Mouse (Mus musculus) monocyte, adult 2 months (primary cell): ENCODE measurements around the gene Grik4.
"Not testable (repeated sequence)": the region's sequence is repeated elsewhere in the genome, so short reads cannot be mapped to it uniquely, and the experiment has no call there.

Source experiments
- DNase-seq, 2 experiments: peaks; one replicate each; pipeline ENCODE4 v3.0.0; 2022; ENCODE audit warnings: low spot score in 2 of 2, low read depth in 1 of 2

The Grik4 gene

DNA sequence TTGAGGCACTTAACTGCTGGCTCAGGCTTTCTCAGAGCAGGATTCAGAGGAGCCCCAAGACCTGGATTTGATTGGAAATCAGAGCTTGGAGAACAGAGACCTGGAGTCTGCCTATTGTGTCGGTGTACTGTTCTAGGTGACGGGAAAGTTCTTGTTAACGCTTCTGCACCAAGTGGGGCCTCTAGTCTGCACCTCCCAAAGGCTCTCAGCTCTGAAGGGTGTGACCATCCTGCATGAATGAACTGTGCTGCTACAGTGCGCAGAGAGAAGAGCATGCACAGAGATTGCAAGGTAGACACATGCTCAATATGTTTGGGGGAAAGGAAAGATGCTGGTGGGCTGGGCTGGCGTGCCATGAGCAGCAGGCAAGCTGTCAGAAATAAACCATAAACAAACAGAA, 144.6 kb downstream of the Grik4 start:
- DNase-seq: no peak

DNA sequence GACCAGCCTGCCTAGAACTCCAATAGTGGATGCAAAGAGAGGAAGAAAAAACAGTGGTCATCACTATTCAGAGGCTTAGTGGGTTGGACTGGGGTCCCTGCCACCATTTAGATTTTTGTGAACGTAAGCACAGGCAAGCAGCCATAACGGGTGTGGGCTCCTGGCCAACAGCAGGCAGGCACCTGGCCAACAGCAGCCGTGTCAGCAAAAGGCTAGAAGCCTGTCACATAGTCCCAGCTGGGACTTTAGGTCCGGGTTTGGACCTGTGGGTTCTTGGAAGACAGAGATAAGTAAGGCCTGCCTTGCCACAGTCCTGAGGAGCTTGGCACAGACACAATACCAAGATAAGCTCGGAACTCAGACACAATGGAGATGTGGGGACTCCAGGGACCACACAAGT, 145.1 kb downstream of the Grik4 start:
- DNase-seq: no peak

DNA sequence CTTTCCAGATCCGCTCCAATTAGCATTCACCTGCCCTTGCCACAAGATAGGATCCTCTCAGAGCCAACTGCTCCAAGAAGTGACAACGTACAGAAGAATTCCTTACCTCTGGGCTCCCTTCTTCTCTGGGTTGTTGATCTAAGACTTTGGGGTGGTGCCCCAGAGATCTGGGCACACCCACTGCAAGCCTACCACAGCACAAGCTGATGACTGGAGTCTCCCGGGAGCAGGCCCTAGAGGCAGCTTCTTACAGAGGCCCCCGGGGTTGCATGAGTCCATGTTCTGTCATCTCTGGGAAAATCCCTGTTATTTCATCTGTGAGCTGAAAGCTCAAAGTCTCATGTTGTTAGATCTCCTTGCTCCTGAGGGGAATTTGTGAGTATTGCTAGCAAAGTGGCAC, 146.0 kb downstream of the Grik4 start:
- no peak for DNase-seq

DNA sequence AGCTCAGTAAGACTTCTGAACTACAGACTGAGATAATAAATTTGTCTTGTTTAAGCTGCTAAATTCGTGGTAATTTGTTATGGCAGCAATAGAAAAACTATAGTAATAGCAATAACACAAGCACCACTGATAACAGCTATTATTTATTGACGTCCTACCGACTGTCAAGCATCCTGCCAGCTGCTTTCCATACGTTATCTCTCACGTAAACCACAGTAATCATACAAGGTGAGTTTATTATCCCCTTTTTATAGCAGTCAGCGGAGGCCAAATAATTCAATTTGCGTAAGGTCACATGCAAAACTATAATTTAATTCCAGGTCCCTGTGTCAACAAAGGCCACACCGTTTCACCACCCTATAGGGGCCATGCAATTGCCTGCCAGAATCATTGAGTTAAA, 147.0 kb downstream of the Grik4 start:
- no peak for DNase-seq

DNA sequence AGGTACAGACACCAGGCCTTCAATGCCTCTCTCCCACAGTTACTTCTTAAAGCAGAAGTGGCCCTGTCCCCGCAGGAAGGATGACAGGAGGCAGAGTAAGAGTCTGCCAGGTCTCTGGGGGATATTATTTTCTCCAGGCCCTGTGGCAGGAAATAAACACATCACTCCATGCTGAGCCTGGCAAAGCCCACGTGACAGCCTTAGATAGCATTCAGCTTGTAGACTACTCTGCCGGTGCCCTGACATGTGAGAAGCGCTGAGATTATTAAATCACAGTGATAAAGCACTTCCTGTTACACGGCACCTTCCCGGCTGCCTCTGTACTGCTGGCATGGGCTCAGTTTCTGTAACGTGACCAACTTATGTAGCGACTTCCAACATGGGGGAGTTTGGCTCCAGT, 148.4 kb downstream of the Grik4 start:
- DNase-seq: no peak

DNA sequence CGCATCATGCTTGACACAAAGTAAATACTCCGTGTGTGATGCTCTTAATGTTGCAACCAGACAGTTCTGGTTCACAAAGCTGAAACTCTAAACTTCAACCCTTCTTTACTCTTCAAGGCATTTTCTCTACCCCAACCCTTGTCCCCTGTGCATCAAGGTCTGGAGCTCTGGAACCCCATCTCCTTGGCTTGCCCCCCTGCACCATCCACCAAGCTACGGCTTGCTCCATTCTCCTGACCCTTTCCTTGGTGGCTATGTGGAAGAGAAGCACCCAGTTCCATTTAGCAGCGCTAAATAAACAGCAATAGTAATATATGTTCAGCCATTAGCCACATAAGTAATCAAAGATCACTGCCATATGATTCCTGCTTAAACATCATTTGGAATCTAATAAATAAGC, 150.3 kb downstream of the Grik4 start:
- no peak for DNase-seq

DNA sequence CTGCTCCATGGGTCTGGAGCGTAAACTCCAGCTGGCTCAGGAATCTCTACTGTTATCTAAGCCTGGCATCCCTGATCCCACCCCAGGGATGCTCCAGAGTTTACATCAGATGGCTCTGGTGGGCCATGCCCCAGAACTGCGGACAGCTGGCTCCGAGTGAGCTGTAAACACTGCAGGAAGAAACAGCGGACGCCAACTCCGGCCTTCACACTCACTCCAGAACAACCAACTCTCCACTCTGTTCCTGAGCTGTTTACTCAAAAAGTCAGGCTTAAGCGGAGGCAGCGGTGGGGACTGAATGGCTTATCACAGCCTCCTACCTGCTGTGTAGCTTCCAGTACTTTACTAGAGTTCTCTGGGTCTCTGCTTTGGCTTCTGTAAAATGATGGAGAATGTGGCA, 150.7 kb downstream of the Grik4 start:
- DNase-seq: no peak

DNA sequence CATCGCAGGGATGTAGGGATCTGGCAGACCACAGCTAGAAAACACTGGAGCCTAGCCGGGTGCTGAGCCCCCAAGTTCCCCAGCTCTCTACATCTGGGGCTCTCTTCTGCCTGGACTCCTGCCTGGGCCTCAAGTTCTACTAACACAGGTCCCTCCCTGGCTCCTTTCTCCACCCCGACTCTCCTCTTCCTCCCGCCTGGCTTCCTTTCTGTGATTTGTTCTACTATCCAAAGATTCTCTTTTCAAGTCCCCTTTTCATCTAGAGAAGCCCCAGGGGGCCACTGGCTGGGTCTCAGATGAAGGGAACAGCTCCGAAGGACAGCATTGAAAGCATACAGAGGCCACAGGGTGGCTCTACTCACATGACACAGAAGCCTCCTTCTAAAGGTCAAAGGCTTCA, 151.9 kb downstream of the Grik4 start:
- no peak for DNase-seq

DNA sequence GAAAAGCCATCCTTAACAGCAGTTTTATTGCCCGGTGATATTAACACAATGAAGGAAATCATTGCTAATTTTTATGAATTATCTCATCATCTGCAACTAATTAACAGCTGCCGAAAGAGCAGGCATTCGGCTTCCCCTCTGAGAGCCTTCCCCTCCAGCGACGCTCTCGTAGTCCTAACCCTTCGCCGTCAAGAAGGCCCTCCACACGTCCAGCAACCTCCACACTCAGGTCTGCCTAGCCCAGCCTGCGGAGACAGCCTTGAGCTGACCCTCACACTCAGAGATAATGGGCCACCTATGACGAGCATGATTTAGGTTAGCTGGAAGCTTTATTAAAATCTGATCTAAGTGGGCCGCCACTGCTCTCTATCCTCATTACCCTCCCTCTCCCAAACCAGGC, 152.5 kb downstream of the Grik4 start:
- no peak for DNase-seq

DNA sequence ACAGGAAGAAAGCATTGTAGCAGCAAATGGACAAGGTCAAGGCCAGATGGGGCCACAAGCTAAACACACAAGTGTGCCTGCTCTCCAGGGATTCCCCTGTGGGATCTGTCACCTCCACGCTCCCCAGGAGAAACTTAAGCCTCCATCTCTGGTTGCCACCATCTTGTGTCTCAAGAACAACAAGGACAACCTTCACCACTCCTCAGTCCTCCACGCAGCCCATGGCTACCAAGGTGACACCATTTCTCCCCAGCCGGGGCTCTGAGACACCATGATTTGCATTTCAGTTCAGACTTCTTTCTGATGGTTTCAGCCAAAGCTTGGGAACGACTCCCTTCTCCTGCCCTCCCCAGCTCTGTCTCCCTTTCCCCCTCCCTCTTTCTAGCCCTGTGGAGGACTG, 152.9 kb downstream of the Grik4 start:
- DNase-seq: no peak

DNA sequence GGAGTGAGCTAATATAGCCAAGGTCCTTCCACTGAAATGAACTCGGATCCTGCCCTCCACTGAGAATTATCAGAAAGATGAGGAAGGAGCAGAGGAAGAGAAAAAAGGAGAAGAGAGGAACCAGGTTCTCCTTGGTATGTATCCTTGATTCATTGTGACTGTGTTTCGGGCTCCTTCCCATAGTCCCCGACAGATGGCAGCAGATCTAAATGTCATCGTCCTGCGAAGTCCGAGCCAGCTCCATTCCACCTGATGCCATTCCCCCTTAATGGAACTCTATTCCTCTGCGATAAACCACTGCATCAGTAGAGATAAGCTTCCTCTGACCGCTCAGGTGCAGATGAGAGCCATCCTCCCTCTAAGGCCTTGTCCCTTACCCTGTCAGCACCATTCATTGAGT, 155.8 kb downstream of the Grik4 start:
- DNase-seq: no peak

DNA sequence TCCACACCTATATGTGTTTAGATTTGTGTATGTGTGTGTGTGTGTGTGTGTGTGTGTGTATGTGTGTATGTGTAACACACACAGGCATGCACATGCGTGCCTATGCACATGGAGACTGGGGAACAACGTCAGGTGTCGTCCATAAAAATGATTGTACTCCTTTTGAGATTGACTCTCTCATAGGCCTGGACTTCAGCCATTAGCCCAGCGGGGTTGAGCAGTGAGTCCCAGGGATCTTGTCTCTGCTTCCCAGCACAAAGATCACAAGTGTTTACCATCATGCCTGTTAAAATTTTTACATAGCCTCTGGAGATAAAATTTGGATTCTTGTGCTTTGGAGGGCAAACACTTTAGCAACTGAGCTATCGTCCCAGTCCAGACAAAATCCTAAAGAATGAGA, 157.4 kb downstream of the Grik4 start:
- no peak for DNase-seq

DNA sequence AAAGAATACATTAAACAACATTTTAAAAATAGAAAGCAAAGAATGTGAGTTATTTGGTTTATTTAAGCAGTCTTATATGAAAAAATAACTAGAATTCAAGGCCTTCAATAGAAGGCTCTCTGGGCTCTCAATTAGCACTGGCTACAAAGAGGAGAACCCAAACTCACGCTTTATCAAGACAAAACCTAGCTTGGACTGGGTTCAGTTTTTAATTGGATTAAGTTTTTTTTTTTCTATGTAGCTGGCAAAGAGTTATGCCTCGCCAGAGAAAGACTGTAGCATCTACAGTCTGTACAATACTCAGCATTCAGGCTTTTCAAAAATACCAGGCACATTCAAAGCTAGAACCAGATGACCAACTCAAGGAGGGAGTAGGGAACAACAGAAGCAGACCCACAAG, 158.0 kb downstream of the Grik4 start:
- DNase-seq: no peak

DNA sequence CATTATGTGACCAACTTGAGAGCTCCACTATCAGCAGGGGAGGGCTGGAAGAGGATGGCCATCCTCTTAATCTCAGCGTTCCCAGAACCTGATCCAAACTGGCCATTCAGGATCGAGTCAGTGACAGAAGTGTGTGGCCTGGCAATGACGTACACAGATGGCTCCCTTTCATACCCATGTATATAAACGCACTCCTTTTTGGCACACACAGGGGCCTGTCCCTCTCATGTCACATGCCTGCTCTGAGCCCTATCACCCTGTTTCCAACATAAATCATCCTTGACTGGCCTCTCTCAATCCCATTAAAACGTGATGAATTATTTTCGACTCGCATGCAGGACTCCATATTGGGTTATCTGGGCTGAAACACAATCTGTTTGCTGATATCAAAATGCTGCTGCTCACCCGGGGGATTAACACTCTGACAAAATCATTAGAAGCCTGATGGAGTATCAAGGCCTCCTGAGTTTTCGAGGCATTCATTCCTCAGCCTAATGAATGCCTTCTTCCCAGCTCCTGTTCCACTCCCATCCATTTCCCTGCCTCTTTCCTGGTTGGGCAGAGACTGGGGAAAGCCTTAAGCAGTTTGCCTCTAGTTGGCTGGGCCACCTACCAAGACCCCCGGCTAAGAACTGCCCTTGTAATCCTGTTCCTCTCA, 159.0 kb downstream of the Grik4 start:
- no peak for DNase-seq

DNA sequence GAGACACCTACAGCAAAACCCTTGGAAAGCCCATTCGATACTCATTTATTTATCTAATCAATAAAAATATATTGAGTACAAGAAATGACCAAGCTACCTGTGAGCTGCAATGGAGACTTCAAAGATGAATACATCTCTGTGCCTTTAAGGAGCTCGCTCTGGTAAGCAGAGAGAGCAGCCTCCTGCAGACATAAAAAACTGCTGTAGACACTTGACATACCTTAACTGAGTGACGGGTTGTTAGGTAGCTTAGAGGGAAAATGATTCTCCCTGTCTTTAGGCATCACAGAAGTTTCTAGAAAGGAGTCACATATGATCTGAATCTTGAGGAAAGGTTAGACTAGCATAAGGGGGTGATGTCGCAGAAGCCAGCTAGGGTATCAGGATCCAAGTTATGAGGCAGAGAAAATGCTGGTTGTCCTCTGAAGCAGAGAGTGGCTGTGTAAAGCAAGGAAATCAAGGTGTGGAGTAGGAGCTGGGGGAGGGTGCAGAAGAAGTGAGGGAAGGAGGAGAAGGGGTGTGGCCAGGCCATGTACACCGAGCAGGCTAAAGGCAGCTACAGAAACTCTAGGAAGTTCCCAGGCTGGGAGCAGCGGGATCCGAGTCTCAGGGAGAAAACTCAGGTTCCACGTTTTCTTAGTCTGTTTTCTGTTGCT, 160.9 kb downstream of the Grik4 start:
- DNase-seq: no peak

DNA sequence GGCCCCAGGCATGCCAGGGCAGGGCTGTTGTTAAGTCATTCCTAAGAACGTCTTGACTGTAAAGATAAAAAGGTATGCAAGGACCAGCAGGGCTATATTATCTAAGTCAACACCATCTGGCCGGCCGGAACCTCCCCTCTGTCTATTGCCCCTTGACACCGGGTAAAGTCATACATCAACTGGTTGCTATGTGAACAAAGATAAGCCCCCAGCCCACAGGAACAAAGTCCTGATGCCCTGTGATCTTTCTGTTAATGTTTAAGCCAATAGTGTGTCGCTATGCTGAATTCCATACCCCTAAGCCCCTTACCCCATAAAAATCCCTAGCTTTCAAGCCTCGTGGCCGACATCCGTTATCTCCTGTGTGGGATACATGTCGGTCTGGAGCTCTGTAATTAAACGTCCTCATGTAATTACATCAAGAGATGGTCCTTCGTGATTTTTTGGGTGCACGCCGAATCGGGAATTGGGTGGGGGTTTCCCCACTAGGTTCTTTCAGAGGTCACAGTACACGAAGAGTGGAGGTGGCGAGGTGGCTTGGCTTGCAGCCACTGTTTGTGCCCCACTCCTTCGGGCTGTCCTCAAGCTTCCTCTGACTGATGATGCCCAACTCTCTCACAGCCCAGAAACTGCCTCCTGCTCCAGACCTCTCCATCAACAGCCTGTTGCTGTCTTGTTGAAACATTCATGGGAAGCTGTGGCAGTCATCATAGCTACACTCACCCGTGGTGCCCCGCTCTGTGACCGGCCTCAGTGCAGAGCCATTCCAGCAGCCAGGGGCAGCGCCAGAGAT, 165.6 kb downstream of the Grik4 start:
- DNase-seq: not testable (repeated sequence)

DNA sequence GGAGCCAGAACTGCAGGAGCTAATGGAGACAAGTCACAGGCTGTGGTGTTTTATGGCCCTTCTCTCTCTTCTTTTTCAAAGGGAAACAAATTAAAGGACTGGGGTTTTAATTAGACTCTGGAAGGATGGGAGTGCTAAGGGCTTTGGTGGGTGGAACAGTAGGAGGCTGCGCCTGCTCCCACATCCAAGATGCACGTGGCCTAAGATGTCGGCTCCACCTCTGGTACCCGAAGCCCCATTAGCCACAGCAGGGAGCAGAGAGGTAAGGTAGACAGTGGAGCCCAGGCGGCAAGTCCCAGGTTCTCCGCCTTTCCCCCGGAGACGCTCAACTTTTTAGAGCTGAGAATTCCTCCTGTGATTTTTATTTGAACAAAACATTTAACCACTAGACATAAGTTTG, 166.4 kb downstream of the Grik4 start:
- DNase-seq: no peak

DNA sequence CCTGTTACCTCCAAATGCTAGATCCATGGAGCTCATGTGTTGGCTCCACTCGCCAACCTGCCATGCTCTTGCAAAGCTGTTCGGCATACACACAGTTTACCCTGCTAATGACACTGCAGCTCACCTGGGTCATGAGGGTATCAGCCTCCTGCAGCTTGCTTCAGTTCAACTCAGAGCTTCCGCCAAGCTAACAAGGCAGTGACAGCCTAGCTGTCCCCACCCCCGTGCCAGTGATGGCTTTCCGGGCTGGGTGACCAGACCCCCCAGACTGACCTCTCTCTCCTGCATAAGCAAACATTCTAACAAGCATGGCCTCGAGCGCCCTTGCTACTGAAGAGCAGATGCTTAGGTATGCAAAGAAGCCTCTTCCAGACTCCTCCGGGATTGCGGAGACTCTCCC, 167.5 kb downstream of the Grik4 start:
- DNase-seq: no peak

DNA sequence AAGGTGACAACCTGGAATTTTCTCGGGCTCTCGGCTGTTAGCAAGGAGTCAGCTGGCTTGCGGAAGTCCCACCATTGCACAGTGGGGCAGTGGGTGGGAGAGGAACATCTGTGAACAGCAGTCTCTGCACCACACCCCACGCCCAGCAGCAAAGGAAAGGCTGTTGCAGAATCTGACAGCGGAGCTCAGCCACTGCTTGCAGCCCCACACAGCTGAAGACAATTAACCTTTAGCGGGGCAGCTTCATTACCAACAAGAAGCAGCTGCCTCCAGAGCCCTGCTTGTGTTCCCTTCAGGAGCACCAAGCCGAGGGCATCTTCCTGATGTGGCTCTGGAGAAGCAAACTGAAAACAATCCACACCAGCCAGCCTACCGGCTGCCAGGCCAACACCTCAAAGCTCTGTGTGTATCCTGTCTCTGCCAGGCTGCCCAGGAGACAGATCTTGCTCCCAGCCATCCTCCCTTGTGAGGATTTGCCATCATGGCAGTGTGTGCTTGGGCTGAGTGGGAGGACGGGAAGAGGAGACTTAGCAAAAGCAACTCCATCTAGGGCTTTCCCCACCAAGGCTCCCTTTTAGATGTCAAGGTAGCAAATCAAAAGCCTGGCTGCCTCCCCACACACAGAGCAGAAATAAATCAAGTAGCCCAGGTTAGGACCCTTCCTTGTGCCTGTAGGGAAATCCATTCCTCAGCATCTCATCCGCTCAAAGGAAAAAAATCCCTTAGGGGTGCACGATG, 179.3 kb downstream of the Grik4 start:
- DNase-seq: no peak

DNA sequence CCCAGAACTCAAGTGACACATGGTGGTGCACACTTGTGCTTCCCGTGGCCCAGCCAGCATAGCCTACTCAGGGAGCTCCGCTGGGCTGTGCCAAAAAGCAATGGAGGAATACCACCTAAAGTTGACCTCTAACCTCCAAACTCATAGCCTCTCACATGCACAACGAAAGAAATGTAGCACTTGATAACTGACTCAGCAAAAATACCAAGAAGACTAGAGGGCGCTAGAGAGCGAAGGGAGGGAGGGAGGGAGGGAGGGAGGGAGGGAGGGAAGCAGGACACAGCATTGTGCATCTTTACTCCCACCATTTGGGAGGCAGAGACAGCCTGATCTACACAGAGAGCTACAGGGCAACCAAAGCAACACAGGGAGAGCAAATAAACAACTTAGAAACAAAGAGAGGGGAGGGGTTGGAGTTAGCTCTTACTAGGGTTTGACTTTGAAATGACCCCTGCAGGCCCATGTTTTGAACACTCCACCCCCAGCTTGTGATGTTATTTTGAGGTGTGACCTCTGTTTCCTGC, 185.5 kb downstream of the Grik4 start:
- no peak for DNase-seq

DNA sequence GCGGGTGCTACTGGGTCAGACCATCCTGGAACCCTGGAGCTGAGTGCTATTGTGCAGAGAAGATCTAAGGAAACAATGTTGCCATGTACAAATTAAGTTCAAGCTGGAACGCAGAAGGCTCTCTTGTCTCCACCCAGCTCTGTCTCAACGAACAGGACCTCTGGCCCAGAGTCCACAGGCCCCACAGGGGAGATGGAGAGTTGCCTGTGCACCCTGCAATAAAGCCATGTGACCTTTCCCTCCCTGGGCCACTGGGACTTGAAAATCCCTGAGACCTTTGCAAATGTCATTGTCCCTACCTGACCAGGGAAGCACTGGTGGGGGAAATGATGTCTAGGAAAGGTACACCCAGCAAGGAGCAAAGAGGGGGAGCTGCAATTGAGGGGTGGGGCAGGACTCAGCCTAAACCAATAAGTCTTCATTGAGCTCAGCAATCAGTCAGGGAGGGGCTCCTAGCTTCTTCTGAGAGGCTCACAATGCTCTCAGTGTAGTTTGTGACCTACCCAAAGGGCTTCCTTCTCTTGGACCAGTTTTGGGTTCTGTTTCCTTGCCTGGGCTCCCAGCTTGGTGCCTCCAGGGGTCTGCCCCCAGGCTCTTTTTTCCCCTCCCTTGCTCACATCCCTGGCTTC, 187.2 kb downstream of the Grik4 start:
- DNase-seq: no peak
